Mouse (Mus musculus): ENCODE results near the gene Angptl1.

The Angptl1 gene

DNA sequence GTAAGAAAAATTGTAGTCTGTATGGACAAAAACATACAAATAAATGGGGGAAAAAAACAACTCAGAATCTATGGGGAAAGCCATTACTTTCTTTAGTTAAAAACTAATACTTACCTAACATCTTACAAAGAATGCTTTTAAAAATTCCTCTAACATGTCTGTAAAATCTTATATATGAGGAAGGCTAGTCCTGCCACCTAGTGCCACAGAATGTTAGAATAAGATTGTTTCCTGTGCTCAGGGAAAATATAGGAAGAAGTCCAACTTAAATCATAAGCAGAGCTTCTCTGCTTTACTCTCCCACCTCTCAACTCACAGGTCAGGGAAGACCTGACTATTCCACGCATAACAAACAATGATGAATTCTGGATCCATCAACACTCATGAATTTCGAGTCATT is 47.5 kb downstream of the Angptl1 start:
- no peak for DNase-seq

DNA sequence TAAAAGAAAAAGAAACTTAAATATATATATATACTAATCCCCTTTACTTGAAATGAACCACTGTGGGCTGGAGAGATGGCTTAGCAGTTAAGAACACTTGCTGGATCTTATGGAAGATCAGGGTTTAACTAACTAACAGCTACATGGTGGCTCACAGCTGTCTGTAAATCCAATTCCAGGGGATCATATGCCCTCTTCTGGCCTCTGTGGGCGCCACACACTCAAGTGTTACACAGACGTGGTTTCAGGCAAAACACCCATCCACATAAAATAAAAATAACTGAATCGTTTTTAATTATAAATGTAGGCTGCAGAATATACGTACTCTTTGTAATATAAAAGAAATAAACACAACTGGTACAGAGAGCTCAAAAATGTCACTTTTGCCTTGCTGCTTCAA is 50.5 kb downstream of the Angptl1 start:
- DNase-seq: no peak

GRCm38 (mm10) chr1:156891561-156891960 is 53.2 kb downstream of the Angptl1 start:
- DNase-seq: no peak

- DNase-seq: no peak
Observed at GRCm38 (mm10) chr1:156901689-156902088, 63.3 kb downstream of the Angptl1 start.

- no peak for DNase-seq
Observed at GRCm38 (mm10) chr1:156903899-156904298, 65.5 kb downstream of the Angptl1 start.

- DNase-seq: no peak
Observed at GRCm38 (mm10) chr1:156905660-156906059, 67.3 kb downstream of the Angptl1 start.

DNA sequence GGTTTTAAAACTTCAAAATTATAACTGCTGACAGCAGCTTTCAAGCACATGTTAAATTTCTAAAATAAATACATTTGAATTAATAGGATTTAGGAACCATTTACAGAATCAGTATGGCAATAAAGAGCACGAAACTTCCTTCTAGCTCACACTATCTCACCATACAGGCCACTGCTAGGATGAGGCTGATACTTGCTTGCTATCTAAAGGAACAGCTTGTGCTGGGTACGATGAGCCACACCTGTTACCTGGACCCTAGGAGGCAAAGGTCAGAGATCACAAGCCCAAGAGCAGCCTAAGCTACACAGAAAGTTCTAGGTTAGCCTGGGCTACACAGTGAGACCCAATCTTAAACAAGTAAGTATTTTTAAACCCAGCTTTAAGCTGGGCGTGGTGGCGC is 70.9 kb downstream of the Angptl1 start:
- DNase-seq: no peak

- DNase-seq: no peak
Observed at GRCm38 (mm10) chr1:156909866-156910265, 71.5 kb downstream of the Angptl1 start.

Measured in cerebellum, adult 9-11 months (tissue).